Mouse (Mus musculus) testis, adult 2 months (tissue): ENCODE results near the gene Atxn2. TPM values are rescaled to one million over a fixed set of nuclear protein-coding genes. Genes with fewer than 3 reads are reported as not detected.

Experiments
- H3K27ac ChIP-seq: fragments of 200-500 bp; 2 replicates; pipeline ENCODE4 v1.5.1; 2012; ENCODE audit warnings: low read depth, low read length; ENCODE audit not compliant: control insufficient read depth, insufficient read depth
- H3K27me3 ChIP-seq: fragments of 200-500 bp; 2 replicates; pipeline ENCODE4 v1.6.1; 2012; ENCODE audit warnings: mild to moderate bottlenecking, low read length, moderate library complexity; ENCODE audit not compliant: control insufficient read depth, insufficient read depth
- H3K36me3 ChIP-seq: fragments of 200-500 bp; 2 replicates; pipeline ENCODE4 v1.6.1; 2012; ENCODE audit warnings: mild to moderate bottlenecking, low read length; ENCODE audit not compliant: control insufficient read depth, insufficient read depth
- H3K4me1 ChIP-seq: fragments of 200-500 bp; 2 replicates; pipeline ENCODE4 v1.6.1; 2012; ENCODE audit warnings: low read length; ENCODE audit not compliant: control insufficient read depth, insufficient read depth
- H3K4me3 ChIP-seq: fragments of 200-500 bp; 2 replicates; pipeline ENCODE4 v1.5.1; 2012; ENCODE audit warnings: low read depth, mild to moderate bottlenecking, low read length, moderate library complexity, mixed read lengths; ENCODE audit not compliant: control insufficient read depth
- CTCF ChIP-seq: fragments of 200-500 bp; IDR thresholded peaks from 2 replicates; pipeline ENCODE4 v1.5.1; 2012; ENCODE audit warnings: low read depth, mild to moderate bottlenecking, inconsistent platforms, low read length, moderate library complexity; ENCODE audit not compliant: control insufficient read depth, insufficient read depth, insufficient replicate concordance
- POLR2A ChIP-seq: fragments of 200-500 bp; IDR thresholded peaks from 2 replicates; pipeline ENCODE4 v1.6.1; 2012; ENCODE audit warnings: low read depth, mild to moderate bottlenecking, inconsistent platforms, low read length, moderate library complexity; ENCODE audit not compliant: control insufficient read depth
- polyA plus RNA-seq: library from polyadenylated mRNA; depleted of rRNA; stranded (reverse); fragments of >200 nt; gene quantifications from 2 replicates; pipeline ENCODE4 v1.2.3, GENCODE M21; 2012; rRNA removed

The Atxn2 gene
- polyA plus RNA-seq, 1 experiment, result 166 TPM

DNA sequence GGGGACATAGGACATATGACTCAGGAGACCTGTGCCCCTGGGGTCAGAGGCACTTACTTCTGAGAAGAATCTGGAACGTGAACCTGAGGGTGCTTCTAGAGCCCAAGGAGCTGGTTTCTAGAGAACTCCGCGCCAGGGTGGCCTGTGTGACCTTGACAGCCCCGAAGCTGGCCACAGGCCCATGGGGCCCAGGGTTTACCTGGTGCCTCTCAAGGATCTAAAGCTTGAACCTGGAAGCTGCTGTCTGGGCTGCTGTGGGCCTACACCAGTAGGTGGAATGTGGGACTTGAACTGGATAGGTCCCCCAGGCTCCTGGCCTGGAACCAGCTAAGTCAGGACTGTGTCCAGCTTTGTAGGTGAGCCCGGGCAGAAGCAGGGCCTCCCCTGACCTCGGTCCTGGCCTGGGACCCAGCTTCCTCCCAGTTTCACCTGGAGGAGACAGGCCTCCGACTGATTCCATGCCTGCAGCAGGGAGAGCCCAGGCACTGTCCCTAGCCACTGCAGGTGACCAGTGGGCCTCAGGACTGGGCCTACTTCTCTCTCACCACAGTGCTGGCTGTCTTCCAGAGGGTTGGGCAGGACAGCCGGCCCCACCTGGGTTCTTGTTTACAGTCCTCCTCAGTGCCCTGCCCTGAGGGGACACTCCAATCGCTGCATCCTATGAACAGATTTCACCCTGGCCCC lies 142.4 kb downstream of the Atxn2 start:
- TF ChIP-seq CTCF, result no peak
- no peak for TF ChIP-seq POLR2A
- H3K4me3 ChIP-seq, result no peak overlapping the region
- H3K27me3 ChIP-seq, result no peaks in the 10 kb centered on the region
- H3K27ac ChIP-seq, result no peak overlapping the region
- no peaks in the 10 kb centered on the region for H3K36me3 ChIP-seq
- peaks cover 12% of the 10 kb centered on the region for H3K4me1 ChIP-seq

DNA sequence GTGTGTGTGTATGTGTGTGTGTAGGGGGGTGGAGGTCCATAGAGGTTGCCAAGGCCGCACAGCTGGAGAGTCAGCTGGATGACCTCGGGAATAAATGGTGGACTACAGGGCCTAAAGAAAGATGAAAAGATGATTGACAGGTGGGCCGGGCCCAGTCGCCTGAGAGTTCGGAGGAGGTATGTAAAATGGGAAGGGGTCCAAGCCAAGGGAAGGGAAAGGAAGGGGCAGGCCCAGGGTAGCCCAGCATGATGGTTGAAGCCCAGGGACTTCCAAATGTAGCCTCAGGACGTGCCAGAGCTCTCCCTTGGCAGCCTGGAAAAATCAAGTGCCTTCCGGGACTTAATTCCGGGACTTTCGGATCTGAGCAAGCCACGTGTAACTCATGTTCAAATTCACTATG lies 143.6 kb downstream of the Atxn2 start:
- Histone ChIP-seq H3K27ac (no peak overlapping the region), H3K36me3 (no peaks in the 10 kb centered on the region), H3K27me3 (no peaks in the 10 kb centered on the region), H3K4me1 (peaks cover 13% of the 10 kb centered on the region), H3K4me3 (no peak overlapping the region)
- TF ChIP-seq CTCF (no peak), POLR2A (no peak)

DNA sequence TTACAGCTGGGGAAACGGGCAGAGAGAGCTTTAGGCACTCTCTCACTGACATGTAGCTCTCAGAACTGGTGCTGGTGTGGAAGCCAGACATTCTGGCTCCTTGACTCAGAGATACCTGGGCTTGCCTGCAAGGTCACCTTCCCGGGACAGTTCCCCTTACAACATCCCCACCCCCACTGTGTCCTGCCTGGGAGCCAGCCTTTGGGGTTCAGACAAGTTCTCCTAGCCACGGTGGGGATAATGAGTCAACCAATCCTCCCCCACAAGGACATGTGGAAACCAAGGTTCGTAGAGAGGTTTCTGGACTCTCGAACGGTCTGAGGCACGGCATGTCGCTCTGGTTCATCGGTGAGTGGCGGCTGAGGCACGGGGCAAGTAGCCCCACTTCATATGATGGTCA lies 145.6 kb downstream of the Atxn2 start:
- TF ChIP-seq POLR2A (no peak), CTCF (no peak)
- Histone ChIP-seq H3K4me1 (peaks cover 5% of the 10 kb centered on the region), H3K27me3 (no peaks in the 10 kb centered on the region), H3K4me3 (no peak overlapping the region), H3K36me3 (no peaks in the 10 kb centered on the region), H3K27ac (no peak overlapping the region)

DNA sequence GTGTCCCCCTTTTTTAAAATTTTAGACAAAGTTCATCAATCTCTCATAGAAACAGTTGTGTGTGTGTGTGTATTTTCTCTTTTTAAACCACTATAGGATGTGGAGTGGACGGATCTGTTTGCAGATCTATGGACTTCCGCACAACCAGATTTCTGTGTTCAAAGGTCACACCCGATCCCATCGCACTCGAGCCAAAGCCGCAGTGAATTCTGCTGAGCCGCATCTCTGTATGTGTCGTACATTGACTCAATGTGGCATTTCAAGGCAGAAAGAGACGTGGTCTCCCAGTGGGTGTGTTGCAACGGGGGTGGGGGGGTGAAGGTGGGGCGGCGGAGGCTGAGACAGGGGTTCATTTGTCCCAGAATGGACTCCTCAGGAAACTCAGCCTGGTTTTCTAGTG lies 147.3 kb downstream of the Atxn2 start:
- Histone ChIP-seq H3K36me3 (no peaks in the 10 kb centered on the region), H3K27me3 (no peaks in the 10 kb centered on the region)
- TF ChIP-seq CTCF, result no peak
- no peak for TF ChIP-seq POLR2A

DNA sequence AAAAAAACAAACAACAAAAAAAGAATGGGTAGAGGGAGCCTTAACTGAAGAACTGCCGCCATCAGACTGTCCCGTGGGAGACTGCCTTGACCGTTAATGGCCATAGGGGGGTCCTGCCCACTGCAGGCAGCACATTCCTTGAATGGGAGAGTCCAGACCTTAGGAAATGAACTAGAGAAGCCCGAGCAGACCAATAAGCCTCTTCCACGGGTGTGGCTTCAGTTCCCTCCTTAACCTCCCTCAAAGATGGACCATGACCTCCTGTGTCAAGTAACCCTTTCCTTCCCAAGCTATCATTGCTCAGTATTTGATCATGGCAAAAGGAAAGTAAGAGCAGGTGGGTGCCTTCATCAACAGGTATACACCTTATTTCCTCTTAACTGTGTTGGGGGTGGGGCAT lies 150.8 kb downstream of the Atxn2 start:
- H3K27me3 ChIP-seq, result no peaks in the 10 kb centered on the region
- H3K4me1 ChIP-seq, result peaks cover 7% of the 10 kb centered on the region
- TF ChIP-seq POLR2A (no peak), CTCF (no peak)
- H3K27ac ChIP-seq, result no peak overlapping the region
- H3K36me3 ChIP-seq, result no peaks in the 10 kb centered on the region
- no peak overlapping the region for H3K4me3 ChIP-seq

More for the DNA sequence above, 147.3 kb downstream of the Atxn2 start:
- peaks cover 5% of the 10 kb centered on the region for H3K4me1 ChIP-seq
- H3K27ac ChIP-seq, result no peak overlapping the region
- H3K4me3 ChIP-seq, result no peak overlapping the region

DNA sequence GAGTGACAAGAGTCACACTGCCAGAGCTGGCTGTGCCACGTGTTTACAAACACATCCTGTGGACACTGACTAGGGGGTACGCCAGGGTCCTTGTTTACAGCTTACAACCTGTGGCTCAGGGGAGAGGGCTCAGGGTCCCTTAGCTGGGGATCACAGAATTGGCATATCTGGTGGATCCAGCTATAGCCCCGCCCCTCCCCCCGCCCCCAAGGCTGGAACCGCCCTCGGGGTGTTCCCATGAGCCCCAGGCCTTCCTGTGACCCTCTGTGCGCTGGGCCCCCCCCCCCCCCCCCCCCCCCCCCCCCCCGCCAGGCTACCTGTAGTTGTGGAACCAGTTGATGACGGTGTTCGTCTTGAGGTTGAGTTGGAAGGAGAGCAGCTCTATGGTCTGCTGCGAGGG lies 153.2 kb downstream of the Atxn2 start:
- no peak for TF ChIP-seq POLR2A
- TF ChIP-seq CTCF, result no peak
- no peak overlapping the region for H3K4me3 ChIP-seq
- H3K36me3 ChIP-seq, result no peaks in the 10 kb centered on the region
- H3K27ac ChIP-seq, result no peak overlapping the region
- H3K27me3 ChIP-seq, result no peaks in the 10 kb centered on the region
- peaks cover 4% of the 10 kb centered on the region for H3K4me1 ChIP-seq

Other genes starting within 250 kb of the Atxn2 start
- 79.7 and 85.1 TPM in 2 replicates for gene Adam1b, start 207.9 kb upstream of the Atxn2 start, polyA plus RNA-seq
- 138 and 140 TPM in 2 replicates for gene Adam1a, start 165.9 kb upstream of the Atxn2 start, polyA plus RNA-seq
- gene Gm42878, start 165.9 kb upstream of the Atxn2 start, polyA plus RNA-seq, result 0.14 TPM in 1 of 2 replicates, not detected in the other
- gene Mapkapk5, start 165.4 kb upstream of the Atxn2 start, polyA plus RNA-seq, result 21.9 and 28.4 TPM in 2 replicates
- 154 and 177 TPM in 2 replicates for gene Aldh2, start 117.5 kb upstream of the Atxn2 start, polyA plus RNA-seq
- gene Acad12, start 92.4 kb upstream of the Atxn2 start, polyA plus RNA-seq, result 3.3 and 3.9 TPM in 2 replicates
- 5.7 and 5.9 TPM in 2 replicates for gene Acad10, start 50.8 kb upstream of the Atxn2 start, polyA plus RNA-seq
- 116 and 128 TPM in 2 replicates for gene Brap, start 50.8 kb upstream of the Atxn2 start, polyA plus RNA-seq
- 95.0 and 105 TPM in 2 replicates for gene Sh2b3, start 126.3 kb downstream of the Atxn2 start, polyA plus RNA-seq
- 9.9 and 11.6 TPM in 2 replicates for gene Pheta1, start 137.6 kb downstream of the Atxn2 start, polyA plus RNA-seq